Mouse (Mus musculus) cerebellum, adult 11-12 months (tissue): ENCODE results near the gene Gm11172.
A peak's percentile ranks its signal among the peaks of the same experiment; 100 is the strongest.

Source experiments
- DNase-seq: peaks from one replicate; pipeline ENCODE4 v3.0.0; 2022

The Gm11172 gene

DNA sequence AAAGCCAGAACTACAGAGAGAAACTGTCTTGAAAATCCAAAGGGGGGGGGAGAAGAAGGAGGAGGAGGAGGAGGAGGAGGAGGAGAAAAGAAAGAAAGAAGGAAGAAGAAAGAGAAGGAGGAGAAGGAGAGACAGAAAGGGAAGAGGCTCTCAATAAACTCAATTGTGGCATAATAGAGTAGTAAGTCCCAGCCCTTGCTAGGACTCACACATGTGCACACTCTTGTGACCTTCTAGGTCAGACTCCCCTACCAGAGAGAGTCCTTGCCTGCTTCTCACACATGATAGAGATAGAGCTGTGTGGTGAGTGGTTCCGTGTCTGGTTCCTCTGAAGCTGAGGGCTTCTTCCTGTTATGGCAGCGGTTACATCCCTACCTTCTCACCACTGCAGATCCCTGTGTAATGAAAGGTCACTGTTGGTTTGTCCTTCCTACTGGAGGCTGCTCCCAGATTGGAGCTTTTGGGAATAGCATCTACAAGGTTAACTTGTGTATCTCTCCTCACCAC, at the start of gene Gm11172:
Gm11172 (plus strand) TSS at position 51 of the 507 bp plus-strand sequence.
- no peak for DNase-seq

DNA sequence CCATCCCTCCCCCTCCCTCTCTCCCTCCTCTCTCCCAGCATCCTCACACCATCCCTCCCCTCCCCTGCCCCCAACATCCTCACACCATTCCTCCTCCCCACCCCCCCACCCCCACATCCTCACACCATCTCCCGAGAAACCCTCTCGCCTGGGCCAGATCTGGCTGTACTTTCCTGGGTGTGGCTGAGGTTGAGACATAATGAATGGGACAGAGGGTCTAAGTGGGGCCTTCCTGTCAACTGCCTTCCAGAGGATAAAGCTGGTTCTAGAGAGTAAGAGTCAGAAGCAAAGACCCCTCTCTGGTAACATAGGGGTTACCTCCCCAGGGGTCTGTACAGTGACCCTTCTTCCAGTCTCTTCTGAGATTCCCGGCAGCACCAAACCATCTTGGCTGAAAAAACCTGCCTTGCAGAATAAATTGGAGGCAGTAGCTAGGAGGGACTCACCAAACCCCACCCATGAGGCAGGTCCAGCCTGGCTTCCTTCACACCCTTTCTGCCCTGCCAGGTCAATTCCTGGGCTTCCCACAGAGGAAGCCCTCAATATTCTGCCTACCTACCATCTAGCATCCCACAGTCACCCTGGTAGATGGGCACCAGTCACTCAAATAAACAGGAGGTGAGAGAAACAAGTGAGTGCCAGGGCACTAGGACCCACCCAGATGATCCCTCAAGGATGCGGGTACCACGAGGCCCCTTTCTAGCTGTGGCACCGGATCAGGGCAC, 49.0 kb upstream of the Gm11172 start:
- no peak for DNase-seq

DNA sequence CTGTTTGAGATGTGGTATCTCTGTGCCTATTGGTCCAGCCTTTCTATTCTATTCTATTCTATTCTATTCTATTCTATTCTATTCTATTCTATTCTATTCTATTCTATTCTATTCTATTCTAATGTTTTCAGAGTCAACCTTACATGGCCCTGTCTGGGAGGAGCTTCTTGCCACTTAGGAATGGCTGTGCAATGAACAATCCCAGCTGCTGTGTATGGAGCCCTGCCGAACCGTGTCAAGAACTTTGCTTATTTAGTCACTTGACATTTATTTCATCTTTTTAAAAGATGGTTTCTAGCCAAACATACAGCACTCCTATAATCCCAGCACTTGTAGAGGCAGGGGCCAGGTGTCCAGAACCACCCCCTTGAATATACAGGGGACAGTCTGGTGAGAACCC, 48.4 kb upstream of the Gm11172 start:
- DNase-seq, result no peak

DNA sequence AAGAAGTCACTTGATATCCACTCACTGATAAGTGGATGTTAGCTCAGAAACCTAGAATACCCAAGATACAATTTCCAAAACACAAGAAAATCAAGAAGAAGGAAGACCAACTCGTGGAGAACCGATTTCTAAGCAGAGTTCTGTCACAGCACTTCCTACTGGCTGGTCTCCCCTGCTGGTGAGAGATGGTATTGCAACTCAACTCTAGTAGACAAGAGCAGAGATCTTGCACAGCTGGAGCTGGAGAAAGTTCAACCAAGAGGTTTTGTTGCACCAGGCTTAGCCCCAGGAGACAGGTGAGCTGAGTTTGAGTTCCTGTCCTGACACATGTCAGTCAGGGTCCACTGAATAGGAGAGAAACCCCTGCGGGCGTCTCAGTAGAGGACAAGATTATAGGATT, 45.6 kb upstream of the Gm11172 start:
- peak; percentile 39 for DNase-seq

DNA sequence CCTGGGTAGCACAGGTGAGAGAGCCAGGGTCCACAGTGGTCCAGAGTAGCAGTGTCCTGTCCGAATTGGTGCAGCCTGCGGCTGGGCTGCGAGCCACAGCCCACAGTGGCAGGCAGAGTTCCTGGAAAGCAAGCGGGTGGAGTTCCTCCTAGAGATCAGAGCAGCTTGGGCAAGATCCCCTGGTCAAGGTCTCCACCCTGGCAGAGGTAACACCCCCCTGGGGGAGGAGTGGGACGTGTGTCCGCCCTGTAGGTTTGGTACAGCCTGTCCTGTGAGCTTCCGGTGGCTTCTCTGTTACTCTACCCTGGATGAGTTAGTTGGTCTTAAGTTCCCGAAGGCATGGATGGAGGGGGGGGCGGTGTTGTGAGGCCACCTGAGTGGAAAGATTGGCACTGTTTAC, 43.9 kb upstream of the Gm11172 start:
- DNase-seq, result no peak

DNA sequence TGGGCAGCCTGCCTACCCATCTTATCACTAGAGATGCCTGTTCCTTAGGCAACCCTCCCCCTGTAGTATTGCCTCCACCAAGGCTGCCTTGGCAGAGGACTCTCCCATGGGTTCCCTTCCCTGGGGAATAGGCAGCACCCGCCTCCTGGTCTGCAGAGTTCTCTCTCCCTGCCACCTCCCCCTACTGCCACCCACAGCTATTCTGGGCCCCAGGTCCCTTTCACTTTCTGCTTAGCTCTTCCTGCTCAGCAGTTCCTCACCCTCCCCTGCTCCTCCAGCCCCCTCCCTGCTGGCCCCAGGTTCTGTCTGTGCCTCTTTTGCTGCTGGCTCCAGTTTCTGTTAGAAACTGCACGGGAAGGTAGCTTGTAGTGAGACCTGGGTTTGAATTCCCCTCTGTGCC, 43.1 kb upstream of the Gm11172 start:
- no peak for DNase-seq

DNA sequence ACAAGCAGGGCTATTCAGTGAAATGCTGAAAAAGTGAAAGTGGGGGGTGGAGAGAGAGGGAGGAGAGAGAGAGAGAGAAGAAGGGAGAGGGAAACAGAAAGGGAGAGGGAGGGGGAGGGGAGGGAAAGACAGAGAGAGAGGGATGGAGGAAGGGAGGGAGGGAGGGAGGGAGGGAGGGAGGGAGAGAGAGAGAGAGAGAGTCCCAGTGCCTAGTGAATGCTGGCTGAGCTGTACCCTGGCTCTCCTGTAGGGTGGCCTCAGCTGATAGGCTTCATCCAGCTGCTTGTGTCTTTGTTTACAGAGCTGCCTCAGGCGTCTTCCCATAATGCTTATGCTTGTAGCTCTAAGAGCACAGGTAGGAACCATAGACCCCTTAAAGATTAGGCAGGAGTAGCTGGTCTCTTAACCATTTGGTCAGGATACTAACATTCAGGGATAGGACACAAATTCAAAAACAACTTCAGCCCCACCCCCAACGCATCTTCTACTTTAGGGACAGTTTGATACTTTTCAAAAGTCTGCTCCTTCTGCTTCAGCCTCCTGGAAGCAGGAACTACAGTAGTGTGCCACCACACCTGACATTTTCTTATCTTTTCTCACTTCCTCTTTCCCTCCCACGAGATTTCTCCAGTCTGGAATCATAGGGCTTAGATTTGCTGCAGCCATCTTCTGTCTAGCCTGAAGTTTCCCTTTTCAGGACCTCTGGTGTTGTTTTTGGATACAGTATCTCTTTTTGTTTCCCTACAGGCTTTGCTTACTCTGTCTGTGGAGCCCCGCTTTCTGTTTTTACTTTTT, 42.0 kb upstream of the Gm11172 start:
- DNase-seq, result no peak

DNA sequence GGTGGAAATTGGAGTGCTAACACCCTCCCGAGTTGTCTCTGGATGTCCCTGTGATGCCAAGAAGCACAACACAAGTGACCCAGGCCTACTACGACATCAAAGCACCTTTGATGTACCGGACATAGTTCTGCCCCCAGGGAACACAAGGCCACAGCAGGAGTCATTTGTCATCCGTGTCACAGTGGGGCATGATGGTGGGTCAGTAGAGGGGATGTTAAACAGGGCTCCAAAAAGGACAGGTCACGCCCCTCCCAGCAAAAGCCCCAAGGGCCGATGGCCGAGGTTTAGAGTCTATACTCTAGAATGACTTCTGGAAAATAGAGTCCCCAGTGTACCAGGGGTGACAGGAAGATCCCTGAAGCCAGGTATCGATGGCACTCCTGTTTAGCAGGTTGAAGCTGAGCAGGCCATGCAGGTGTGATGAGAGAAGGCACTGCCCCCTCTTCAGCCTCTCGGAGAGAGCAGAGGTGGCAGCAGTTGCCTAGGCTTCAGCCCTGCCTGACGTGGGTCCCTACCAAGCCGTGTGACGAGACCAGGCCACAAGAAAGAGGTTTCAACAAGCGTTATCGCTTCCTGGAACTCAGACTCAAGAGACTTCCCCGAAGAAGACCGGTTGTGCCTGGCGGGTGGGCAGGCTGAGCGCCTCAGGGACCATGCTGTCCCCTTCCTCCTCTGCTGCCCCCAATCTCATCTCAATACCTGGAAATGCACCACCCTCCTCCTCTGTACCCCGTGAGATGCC, 40.8 kb upstream of the Gm11172 start:
- DNase-seq, result no peak

DNA sequence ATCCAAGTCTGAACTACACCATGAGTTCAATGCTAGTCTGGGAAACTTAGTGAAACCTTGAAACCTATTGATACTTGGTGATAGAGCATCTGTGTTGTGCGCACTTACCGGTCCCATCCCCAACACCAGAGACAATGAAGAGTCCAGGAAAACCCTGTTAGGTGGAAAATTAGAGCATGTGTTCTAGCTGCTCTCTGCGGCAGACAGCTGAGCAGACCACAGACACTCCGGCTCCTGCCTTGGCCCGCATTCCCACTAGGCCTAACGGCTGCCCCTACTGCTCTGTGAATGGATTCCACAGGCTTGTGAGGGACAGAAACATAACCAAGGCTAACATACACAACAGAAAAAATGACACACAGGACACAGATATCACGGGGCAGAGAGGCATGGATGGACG, 39.2 kb upstream of the Gm11172 start:
- no peak for DNase-seq

DNA sequence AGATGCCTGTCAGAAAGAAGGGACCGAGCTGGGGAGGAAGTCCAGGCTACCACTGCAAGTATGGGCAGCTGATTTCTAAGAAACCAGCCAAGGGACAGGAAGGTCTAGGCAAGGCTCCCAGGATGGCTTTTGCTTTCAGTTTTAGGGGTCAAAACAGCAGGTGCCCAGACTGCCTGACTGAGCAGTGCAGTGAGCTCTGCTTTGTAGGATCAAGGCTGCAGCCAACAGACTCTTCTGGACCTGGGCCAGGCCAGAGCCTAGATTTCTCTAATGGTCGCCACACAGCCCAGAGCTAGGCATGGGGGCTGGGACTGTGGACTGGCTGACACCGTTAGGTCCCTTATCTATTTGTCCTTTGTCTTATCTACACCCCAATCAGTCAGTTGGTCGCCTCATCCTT, 38.0 kb upstream of the Gm11172 start:
- DNase-seq, result no peak

DNA sequence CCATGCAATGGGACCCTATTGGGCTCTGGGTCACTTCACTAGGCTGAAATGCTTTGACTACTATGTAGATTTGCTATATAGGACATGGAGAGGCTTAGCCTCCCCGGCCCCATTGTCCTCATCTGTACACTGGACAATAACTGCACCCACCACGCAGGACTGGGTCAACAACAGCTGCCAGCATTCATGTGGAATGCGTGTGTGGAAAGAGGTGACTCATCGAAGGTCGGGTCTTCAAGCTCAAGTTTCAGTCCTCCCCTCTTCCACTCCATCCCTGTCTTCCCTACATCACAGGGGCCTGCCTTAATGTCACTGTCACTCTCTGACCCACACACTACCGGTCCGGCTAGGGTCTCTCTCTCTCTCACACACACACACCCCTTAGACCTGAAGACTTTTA, 36.4 kb upstream of the Gm11172 start:
- no peak for DNase-seq

DNA sequence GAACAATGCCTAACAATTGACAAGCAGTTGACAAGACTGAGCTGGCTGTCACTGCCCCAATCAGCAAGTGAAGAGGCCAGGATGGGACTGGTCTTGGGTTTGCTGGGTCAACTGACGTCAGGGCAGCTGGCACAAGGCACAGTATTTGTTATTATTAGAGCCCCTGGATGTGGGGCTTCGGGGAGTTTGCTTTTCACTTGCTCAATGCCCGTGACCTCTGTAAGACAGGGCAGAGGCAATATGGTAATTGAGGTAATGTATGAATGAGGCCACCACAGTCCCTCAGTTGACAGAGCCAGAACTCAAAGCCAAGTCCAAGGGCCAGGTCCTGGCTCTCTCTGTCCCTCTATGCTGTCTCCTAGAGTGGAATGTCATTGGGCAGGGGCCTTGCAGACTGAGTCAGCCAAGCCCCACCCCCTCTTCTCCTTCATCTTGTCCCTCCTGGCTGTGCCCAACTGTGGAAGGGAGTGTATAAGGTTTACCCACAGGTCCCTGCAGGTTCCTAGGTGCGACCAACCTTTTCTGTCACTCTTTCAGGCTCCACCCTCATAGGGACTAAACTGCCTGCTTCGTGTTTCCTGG, 35.0 kb upstream of the Gm11172 start:
- no peak for DNase-seq

DNA sequence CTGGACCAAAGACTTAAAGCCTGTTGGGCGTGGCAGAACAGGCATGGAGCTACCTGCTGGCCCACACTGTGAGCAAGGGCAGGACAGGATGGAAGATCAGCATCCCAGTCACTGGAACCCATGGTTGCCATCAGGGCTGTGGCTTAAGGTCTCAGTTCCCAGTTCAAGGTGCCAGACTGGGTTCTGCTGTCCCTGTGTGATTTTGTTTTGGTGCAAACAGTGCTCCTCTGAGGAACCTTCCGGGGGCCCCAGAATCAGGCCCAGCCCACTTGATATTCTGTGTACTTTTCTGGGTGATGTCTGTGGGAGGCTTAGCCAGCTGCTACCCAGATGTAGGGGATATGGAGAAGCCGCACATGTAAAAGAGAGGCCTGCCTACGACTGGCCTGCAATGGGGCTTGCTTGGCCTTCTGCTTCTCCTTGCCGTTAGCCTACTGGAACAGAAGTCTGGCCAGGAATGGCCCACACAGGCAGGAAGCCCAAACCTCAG, 32.0 kb upstream of the Gm11172 start:
- no peak for DNase-seq

DNA sequence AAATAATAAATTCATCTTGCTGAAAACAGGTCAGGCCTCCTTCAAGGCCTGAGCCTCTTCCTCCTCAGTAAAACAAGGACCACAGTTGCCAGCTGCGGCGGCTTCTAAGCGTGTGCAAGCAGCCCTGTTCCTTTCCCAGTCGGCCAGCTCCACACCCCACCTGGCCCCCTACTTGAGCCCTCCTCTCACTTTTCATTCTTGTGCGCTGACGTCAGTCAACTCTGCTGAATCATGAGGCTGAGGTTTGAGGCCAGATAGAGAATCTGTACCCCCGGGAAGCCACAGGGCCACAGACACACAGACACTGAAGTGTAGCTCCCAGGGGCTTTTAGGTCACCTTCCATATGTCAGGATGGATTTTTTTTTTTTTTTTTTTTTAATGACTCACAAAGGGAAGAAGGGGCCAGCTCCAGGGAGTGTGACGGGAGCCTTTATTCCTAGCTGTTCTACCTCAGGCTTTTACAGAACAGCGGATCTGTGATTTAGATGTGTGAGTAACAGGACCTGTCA, 30.8 kb upstream of the Gm11172 start:
- DNase-seq, result no peak

DNA sequence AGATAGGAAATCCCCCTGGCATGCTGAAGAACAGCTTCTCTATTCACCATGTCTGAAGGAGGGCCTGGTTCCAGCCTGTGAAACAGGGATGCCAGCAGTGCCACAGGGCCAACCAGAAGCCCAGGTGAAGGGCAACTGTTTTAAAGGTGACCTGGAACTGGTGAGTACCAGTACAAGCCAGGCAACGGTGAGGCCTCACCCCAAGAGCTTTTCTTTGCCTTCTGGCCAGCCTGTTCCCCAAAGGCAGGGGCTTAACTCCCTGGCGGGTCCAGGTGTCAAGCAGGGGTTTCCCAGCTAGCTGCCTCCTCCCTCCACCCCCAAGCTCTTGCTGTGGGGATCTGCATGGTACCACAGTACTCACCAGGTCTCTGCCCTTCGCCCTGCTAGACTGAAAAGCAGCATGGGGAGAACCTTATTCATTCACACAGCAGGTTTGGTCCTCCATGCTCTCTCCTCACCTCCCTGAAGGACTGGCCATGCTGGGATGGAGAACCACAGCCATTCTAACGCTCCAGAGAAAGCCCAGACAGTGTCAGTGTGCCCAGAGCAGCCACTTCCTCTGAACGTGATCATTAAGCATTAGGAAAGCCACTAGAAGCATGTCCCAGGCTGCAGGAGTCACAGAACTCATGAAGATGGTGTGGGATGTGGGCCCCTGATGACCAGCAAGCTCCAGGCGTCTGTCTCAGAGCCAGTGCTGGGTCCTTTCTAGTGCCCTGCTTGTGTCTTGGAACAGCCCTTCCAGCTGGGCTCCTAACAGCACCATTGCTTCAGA, 30.2 kb upstream of the Gm11172 start:
- DNase-seq, result no peak

DNA sequence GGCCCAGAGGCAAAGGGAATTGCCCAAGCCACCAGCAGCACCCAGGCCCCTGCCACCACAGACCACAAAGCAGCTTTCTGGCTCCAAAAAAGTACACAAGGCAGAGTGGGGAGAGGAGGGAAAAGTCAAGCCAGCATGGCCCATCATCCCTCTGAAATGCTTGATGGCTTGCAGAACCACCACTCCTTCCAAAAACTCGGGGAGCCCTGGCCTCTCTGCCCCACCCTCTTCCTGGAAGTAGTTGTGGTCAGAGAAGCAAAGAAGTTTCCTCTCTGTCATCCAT, 29.6 kb upstream of the Gm11172 start:
- DNase-seq, result no peak

DNA sequence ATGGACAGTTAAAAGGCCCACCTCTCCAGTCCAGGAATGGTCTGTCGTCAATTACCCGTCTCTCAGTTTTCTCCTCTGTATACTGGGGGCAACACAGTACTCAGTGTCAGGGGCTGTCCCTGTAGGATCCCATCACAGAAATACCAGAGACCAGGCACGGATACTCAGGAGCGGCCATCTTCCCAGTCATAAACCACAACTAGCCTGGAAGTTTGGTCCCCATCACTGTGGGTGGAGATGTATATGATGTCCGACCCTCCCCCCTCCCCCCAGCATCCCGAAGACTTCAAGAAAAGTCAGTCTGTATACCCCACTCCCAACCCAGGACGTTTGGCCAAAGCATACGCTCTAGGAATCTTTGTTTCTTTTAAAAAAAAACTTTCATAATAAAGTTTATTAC, 29.3 kb upstream of the Gm11172 start:
- no peak for DNase-seq

DNA sequence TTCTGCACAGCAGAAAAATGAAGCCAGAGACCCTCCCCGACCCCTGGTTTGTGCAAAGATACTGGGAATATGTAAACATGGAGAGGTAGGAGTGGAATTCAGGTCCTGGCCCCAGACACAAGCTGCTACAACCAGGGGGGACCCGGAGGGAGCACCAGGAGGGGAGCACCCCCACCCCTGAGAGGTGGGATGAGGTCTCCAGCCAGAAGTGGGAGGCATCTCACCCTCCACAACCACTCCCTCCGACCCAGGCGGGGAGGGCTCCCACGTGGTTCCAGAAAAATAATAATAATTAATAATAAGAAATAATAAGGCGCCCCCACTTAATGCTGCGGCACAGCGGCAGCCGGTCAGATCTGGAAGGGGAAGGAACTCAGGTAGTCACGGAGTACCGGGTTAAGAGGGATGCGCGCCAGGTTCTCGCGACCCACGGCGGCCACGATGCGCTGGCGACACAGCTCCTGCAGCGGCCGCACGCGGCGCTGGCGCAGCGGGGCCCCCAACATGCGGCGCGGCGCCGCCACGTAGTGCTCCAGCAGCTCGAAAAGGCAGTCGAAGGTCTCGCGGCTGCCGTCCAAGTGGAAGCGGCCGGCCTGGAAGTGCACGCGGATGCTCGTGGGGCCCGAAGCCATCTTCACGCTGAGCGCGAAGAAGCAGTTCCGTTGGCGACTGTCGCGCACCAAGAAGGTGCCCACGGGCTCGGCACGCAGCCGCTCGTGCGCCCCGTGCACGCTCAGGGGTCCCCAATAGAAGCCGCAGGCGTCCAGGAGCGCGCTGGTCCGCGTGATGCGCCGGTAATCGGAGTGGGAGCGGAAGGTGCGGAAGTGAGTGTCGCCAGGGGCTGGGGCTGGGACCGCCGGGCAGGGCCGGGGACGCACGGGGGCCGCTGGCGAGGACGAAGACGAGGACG, 28.6 kb upstream of the Gm11172 start:
- DNase-seq, result peak; percentile 49

DNA sequence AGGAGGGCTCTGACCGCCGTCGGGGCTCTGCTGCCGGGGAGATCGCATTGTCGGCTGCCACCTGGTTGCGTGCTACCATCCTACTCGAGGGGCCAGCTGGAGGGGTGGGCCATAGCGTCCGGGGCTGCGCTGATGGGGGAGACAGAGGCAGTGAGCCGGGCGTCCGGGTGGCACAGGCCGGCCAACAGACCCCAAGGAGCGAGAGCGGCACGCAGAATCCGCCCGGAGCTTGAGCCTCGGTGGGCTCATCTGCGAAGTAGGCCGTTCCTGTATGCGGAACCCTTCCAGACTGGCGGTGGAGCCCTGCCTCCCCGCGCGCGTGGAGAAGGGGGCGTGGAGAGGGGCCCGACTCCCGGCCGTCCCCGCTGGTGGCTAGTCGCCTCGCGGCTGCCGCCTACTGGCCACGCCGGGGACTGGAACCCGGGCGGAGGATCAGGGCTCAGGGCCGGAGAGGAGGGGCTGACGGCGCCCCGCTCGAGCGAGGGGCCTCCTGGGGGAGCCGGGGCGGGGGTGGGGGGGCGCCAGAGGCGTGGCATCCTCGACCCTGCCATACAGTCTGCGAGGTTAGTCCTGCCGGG, 27.8 kb upstream of the Gm11172 start:
- peak; percentile 80 for DNase-seq

DNA sequence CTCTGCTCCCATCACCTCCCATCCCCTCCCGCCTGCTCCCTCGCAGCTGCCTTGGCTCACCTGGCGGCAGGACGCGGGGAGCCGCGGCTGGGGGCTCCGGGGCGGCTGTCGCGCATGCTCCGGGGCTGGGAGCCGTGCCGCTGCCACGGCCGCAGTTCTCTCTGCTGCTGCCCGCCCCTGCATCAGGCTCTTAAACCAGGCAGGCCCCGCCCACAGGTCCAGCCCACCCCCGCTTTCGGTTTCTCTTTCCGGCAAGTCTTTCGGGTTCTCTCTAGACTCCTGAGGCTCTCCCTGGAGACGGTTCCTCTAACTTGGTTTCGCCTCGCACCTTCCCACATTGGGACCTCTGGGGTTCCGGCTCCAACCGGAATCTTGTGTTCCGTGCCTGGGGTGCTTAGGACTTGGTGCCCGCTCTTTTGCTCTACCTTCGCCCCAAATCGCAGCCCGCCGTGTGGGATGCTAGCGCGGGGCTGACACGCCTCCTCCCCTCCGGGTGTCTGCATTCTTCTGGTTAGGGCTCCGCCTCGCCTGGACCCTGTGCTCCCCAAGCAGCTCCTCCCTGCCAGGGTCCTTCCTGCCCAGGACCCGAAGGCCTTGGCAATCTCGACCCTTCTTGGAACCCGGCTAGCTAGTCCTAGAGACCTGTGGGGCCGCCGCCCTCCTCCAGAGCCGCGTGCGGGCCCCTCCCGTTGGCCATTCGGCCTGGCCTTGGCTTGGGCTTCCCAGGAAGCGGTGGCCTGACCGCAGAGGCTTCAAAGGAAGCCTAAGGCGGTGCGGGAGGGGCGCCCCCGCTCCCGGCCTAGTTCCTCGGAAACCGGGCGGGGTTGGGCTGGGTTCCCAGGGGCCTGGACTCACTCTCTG, 27.1 kb upstream of the Gm11172 start, which contains the start of gene Socs1:
Socs1 (minus strand) TSS at position 166 of the 861 bp plus-strand sequence.
- DNase-seq, result peak; percentile 71
